Mouse (Mus musculus) spleen, adult 2 months (tissue): ENCODE results near the gene Csnk1e. TPM values are rescaled to one million over a fixed set of nuclear protein-coding genes. Genes with fewer than 3 reads are reported as not detected.

Experiments
- DNase-seq, 2 experiments: peaks; one replicate each; pipeline versions ENCODE4 v3.0.0 to v3.0.0-alpha.2; 2012 to 2021; ENCODE audit warnings: low spot score in 2 of 2, low read depth in 1 of 2
- H3K27ac ChIP-seq: fragments of 200-500 bp; 2 replicates; pipeline ENCODE4 v1.5.1; 2012; ENCODE audit warnings: low read length, inconsistent platforms; ENCODE audit not compliant: insufficient read depth
- H3K27me3 ChIP-seq: fragments of 200-500 bp; 2 replicates; pipeline ENCODE4 v1.6.1; 2012; ENCODE audit warnings: mild to moderate bottlenecking, moderate library complexity, low read length, inconsistent platforms; ENCODE audit not compliant: control insufficient read depth, insufficient read depth
- H3K36me3 ChIP-seq: fragments of 200-500 bp; 2 replicates; pipeline ENCODE4 v1.6.1; 2012; ENCODE audit warnings: mild to moderate bottlenecking, low read length, inconsistent platforms; ENCODE audit not compliant: control insufficient read depth, insufficient read depth
- H3K4me1 ChIP-seq: fragments of 200-500 bp; 2 replicates; pipeline ENCODE4 v1.6.1; 2011; ENCODE audit warnings: inconsistent platforms; ENCODE audit not compliant: control insufficient read depth, insufficient read depth, insufficient read length
- H3K4me3 ChIP-seq: fragments of 200-500 bp; 2 replicates; pipeline ENCODE4 v1.5.1; 2011; ENCODE audit warnings: mild to moderate bottlenecking, inconsistent platforms; ENCODE audit not compliant: insufficient read depth, insufficient read length; ENCODE audit errors: extremely low read depth
- CTCF ChIP-seq: fragments of 200-500 bp; IDR thresholded peaks from 2 replicates; pipeline ENCODE4 v1.5.1; 2011; ENCODE audit warnings: mild to moderate bottlenecking, inconsistent platforms; ENCODE audit not compliant: insufficient read depth, insufficient read length, insufficient replicate concordance; ENCODE audit errors: extremely low read depth
- POLR2A ChIP-seq: fragments of 200-500 bp; IDR thresholded peaks from 2 replicates; pipeline ENCODE4 v1.6.1; 2011; ENCODE audit warnings: low read depth, low read length, inconsistent platforms
- WGBS: fragments of 180-500 bp; shearing (Covaris S2); methylation state at CpG from one replicate; pipeline ENCODE4 v1.1.7; 2018; 5-methylcytosine and 5-hydroxymethylcytosine counted together
- polyA plus RNA-seq: library from polyadenylated mRNA; depleted of rRNA; stranded (reverse); fragments of >200 nt; gene quantifications from 2 replicates; pipeline ENCODE4 v1.2.3, GENCODE M21; 2012

Csnk1e gene
- polyA plus RNA-seq, 1 experiment = 26.3 TPM

DNA sequence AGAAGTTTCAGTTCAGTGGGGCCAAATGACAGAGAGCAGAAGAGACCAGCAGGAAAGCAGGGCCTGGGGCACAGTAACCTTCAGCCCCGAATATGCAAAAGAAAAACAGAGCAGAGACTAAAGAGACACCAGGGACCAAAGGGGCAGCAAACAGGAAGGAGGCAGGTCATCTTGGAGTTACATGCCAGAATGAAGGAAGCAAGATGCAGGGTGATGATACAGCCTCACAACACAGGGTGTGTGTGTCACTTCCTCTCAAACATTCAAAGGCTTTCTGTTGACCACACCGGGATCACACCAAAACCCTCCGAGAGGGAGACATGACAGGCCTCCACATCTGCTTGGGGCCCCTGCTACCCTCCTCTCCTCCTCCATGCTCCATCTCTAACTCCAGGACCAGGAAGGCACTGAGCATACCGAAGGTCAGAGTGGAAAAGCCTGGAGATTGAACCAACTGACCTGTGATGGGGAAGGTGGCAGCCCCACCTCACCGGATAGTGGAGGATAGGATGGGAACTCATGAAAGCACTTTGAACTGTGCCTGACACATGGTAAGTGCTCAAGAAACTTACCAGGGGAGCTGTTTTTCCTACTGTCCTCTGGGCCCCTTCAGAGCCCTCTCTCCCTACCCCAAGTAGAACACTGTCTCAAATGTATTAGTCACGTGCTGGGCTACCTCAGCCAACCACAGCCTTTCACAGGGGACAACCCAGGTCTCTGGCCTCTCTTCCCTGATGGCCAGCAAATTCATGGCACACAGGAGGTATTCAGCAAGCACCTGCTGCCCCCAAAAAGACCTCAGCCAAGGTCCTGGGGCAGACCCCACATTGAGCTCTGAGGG is 55.0 kb downstream of the Csnk1e start:
- DNase-seq = no peak
- Histone ChIP-seq H3K27ac (no peak overlapping the region), H3K27me3 (no peaks in the 10 kb centered on the region), H3K4me3 (no peak overlapping the region), H3K36me3 (no peaks in the 10 kb centered on the region), H3K4me1 (peaks cover 19% of the 10 kb centered on the region; the same call in 1 of the 2 replicates)
- whole genome bisulfite sequencing = 47% methylated on average over 6 of the region's 6 CpGs
- TF ChIP-seq CTCF (no peak), POLR2A (no peak)

DNA sequence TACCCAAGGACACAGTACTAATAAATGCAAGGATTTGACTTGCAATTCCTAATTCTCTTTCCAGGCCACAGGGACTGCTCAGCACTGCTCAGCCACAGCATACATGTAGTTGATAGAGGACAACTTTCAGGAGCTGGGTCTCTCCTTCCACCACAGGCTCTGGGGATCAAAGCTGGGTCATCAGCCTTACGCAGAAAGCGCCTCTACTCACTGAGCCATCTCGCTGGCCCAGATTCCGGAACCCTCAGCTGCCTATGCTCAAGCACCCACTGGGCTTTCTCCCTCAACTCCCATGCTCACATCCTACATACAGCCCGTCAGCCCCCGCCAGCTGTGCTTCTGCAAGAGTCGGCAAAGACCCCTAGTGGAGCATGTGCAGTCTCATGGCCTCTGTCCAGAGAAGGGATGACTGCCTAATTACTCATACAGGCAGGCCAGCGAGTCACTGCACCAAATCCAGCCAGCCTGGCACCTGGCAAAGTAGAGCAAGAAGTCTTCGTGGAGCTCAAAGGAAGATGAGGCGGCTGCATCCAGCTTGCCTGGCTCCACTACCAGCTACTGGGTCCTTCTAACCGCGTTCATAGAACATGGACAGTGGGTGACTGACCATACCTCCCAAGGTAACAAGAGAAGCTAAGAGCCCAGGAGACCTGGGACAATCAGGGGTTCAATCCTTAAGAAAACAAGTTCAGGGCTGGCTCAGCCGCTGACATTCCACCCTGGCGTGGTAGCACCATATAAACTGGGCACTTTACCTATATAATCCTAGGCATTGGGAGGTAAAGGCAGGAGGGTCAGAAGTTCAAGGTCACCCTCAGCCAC is 55.9 kb downstream of the Csnk1e start:
- no peak overlapping the region for H3K4me3 ChIP-seq
- H3K4me1 ChIP-seq = peaks cover 19% of the 10 kb centered on the region; the same call in 1 of the 2 replicates
- no peak for DNase-seq
- H3K27ac ChIP-seq = no peak overlapping the region
- H3K36me3 ChIP-seq = no peaks in the 10 kb centered on the region
- H3K27me3 ChIP-seq = no peaks in the 10 kb centered on the region
- 89% methylated on average over 14 of the region's 14 CpGs for WGBS
- TF ChIP-seq CTCF = no peak
- no peak for TF ChIP-seq POLR2A

DNA sequence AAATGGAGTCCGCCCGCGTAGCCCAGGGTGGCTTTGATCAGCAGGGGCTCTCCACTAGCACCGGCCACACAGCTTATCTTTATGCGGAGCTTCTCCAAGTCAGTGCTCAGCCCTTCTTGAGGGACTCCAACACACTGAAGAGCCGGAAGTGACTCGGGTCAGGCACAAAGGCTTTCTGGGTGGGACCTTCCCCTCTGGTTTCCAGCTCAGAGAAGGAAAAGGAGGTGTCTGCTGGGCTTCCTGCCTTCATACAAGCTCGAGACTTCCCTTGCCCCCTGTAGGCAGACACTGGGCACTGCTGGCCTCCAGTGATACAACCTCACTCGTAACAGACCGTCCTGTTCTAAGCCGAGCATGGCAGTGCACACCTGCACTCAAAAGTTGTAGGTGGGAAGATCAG is 58.6 kb downstream of the Csnk1e start:
- TF ChIP-seq POLR2A = no peak
- TF ChIP-seq CTCF = no peak
- H3K27ac ChIP-seq = peak overlapping the region; percentile 41; the same call in 1 of the 2 replicates
- no peak for DNase-seq

GRCm38 (mm10) chr15:79395281-79395680 is 60.1 kb downstream of the Csnk1e start:
- Histone ChIP-seq H3K27me3 (no peaks in the 10 kb centered on the region), H3K36me3 (no peaks in the 10 kb centered on the region), H3K4me1 (peaks cover 9% of the 10 kb centered on the region; the same call in 1 of the 2 replicates), H3K4me3 (no peak overlapping the region), H3K27ac (no peak overlapping the region)
- no peak for DNase-seq
- WGBS = 85% methylated on average over 6 of the region's 6 CpGs
- TF ChIP-seq CTCF = no peak
- TF ChIP-seq POLR2A = no peak

More for the DNA sequence above, 58.6 kb downstream of the Csnk1e start:
- Histone ChIP-seq H3K36me3 (no peaks in the 10 kb centered on the region), H3K27me3 (no peaks in the 10 kb centered on the region), H3K4me1 (peaks cover 13% of the 10 kb centered on the region; the same call in 1 of the 2 replicates), H3K4me3 (peak overlapping the region; percentile 6; the same call in 1 of the 2 replicates)
- 58% methylated on average over 11 of the region's 11 CpGs for WGBS

DNA sequence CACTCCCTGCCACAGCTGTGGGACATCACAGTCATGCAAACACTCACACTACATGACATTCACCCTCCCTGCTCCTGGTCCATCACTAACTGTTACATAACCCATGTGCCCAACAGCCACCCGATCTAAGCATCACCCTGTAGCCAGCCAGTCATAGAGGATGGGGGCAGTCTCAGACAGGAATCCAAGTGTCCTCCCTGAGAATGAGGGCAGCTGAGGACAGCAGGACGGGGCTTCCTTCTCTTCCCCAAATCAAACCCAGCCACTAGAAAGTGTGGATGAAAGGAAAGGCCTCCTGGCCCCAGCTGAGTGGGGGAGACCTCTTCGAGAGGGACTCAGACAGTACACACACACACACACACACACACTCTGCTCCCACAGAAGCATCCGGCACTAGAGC is 60.5 kb downstream of the Csnk1e start:
- H3K4me1 ChIP-seq = peaks cover 8% of the 10 kb centered on the region; the same call in 1 of the 2 replicates
- H3K4me3 ChIP-seq = no peak overlapping the region
- TF ChIP-seq POLR2A (no peak), CTCF (no peak)
- H3K27me3 ChIP-seq = no peaks in the 10 kb centered on the region
- no peak for DNase-seq
- no peak overlapping the region for H3K27ac ChIP-seq
- 82% methylated on average over 4 of the region's 4 CpGs for WGBS
- no peaks in the 10 kb centered on the region for H3K36me3 ChIP-seq

DNA sequence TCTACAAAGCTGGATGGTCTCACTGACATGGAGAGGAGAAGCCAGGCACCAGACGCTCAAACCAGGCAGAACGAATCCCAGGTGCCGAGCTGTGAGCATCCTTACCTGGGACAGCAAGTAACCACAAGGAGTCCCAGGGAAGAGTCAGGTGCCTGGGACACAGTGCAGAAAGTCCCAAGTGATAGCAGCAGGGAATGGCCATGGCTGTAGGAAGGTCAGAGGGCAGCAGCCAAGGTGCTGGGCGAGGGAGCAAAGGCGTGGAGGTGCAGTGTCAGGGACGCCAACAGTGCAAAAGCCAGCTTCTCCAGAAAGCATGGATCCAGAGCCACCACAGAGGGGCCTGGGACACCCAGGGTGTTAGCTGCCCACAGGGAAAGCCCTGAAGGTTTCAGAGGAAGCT is 62.3 kb downstream of the Csnk1e start:
- Histone ChIP-seq H3K4me1 (peaks cover 11% of the 10 kb centered on the region; the same call in 1 of the 2 replicates), H3K27me3 (no peaks in the 10 kb centered on the region), H3K36me3 (no peaks in the 10 kb centered on the region), H3K27ac (no peak overlapping the region), H3K4me3 (no peak overlapping the region)
- DNase-seq = no peak
- 93% methylated on average over 6 of the region's 6 CpGs for WGBS
- TF ChIP-seq POLR2A (no peak), CTCF (no peak)
